Mouse (Mus musculus) C2C12 (cell line): ENCODE results near the gene Ebf1. TPM values are rescaled to one million over a fixed set of nuclear protein-coding genes. Genes with fewer than 3 reads are reported as not detected.

Experiments
- H3K27me3 ChIP-seq: one replicate; pipeline ENCODE4 v1.6.1; 2011; ENCODE audit not compliant: control insufficient read depth, insufficient read depth, insufficient read length
- H3K36me3 ChIP-seq: one replicate; pipeline ENCODE4 v1.6.1; 2011; ENCODE audit not compliant: control insufficient read depth, insufficient read depth
- H3K4me3 ChIP-seq: one replicate; pipeline ENCODE4 v1.5.1; 2011; ENCODE audit warnings: mild to moderate bottlenecking, control low read depth; ENCODE audit not compliant: poor library complexity, insufficient read depth, severe bottlenecking
- H3K79me2 ChIP-seq: one replicate; pipeline ENCODE4 v1.6.1; 2011; ENCODE audit not compliant: control insufficient read depth, insufficient read depth
- H3K79me3 ChIP-seq: one replicate; pipeline ENCODE4 v1.6.1; 2011; ENCODE audit warnings: low read depth, control low read depth
- H3ac ChIP-seq: one replicate; pipeline ENCODE3; 2011; ENCODE audit warnings: low read depth; ENCODE audit not compliant: control insufficient read depth, insufficient read length
- CEBPB ChIP-seq: IDR thresholded peaks from one replicate; pipeline ENCODE4 v1.6.1; 2011; ENCODE audit warnings: low read depth, mild to moderate bottlenecking, control low read depth, moderate library complexity
- CTCF ChIP-seq: IDR thresholded peaks from one replicate; pipeline ENCODE4 v1.5.1; 2011; ENCODE audit not compliant: control insufficient read depth, insufficient read depth, insufficient read length
- FOSL1 ChIP-seq: IDR thresholded peaks from one replicate; pipeline ENCODE4 v1.8.0; 2011; ENCODE audit warnings: mild to moderate bottlenecking, low read length; ENCODE audit not compliant: poor library complexity, insufficient read depth, severe bottlenecking
- MAX ChIP-seq: IDR thresholded peaks from one replicate; pipeline ENCODE4 v1.6.1; 2011; ENCODE audit warnings: mild to moderate bottlenecking, control low read depth
- MYOD1 ChIP-seq: IDR thresholded peaks from one replicate; pipeline ENCODE4 v1.6.1; 2011; ENCODE audit warnings: low read depth; ENCODE audit not compliant: control insufficient read depth, insufficient read length
- MYOG ChIP-seq: IDR thresholded peaks from one replicate; pipeline ENCODE4 v1.6.1; 2011; ENCODE audit not compliant: control insufficient read depth, insufficient read length; ENCODE audit errors: extremely low read depth
- USF1 ChIP-seq: IDR thresholded peaks from one replicate; pipeline ENCODE4 v1.6.1; 2011; ENCODE audit warnings: low read depth, mild to moderate bottlenecking, control low read depth, moderate library complexity
- polyA plus RNA-seq: library from polyadenylated mRNA; unstranded; fragments of >200 nt; fragmentation: generic; extraction: Trizol; gene quantifications from one replicate; pipeline ENCODE4 v1.2.1, GENCODE M21; 2012; ENCODE audit warnings: missing spikeins

Gene Ebf1
- polyA plus RNA-seq, 1 experiment: 4.3 TPM

- no peaks in the 10 kb centered on the region for H3K27me3 ChIP-seq
- no peaks in the 10 kb centered on the region for H3K79me3 ChIP-seq
- no peak overlapping the region for H3ac ChIP-seq
- no peaks in the 10 kb centered on the region for H3K36me3 ChIP-seq
- TF ChIP-seq CTCF: no peak
- no peak for TF ChIP-seq FOSL1
- TF ChIP-seq MYOG: no peak
- TF ChIP-seq USF1: no peak
- TF ChIP-seq CEBPB: no peak
- no peak for TF ChIP-seq MAX
- no peak overlapping the region for H3K4me3 ChIP-seq
- no peaks in the 10 kb centered on the region for H3K79me2 ChIP-seq
Measured at GRCm38 (mm10) chr11:45026012-45026411, 408.9 kb downstream of the Ebf1 start.

- H3K4me3 ChIP-seq: no peak overlapping the region
- H3K36me3 ChIP-seq: no peaks in the 10 kb centered on the region
- no peaks in the 10 kb centered on the region for H3K79me3 ChIP-seq
- H3K27me3 ChIP-seq: no peaks in the 10 kb centered on the region
- TF ChIP-seq MYOG (no peak), MYOD1 (no peak), CEBPB (no peak), USF1 (no peak), FOSL1 (no peak), MAX (no peak), CTCF (no peak)
- H3ac ChIP-seq: no peak overlapping the region
- H3K79me2 ChIP-seq: no peaks in the 10 kb centered on the region
Measured at GRCm38 (mm10) chr11:45026674-45027073, 409.6 kb downstream of the Ebf1 start.

GRCm38 (mm10) chr11:45027076-45027475 is 410.0 kb downstream of the Ebf1 start:
- no peaks in the 10 kb centered on the region for H3K27me3 ChIP-seq
- no peaks in the 10 kb centered on the region for H3K36me3 ChIP-seq
- H3K79me2 ChIP-seq: no peaks in the 10 kb centered on the region
- H3K4me3 ChIP-seq: no peak overlapping the region
- H3ac ChIP-seq: no peak overlapping the region
- no peak for TF ChIP-seq FOSL1
- TF ChIP-seq MYOG: no peak
- TF ChIP-seq USF1: no peak
- TF ChIP-seq CEBPB: no peak
- TF ChIP-seq CTCF: no peak
- TF ChIP-seq MAX: no peak
- no peak for TF ChIP-seq MYOD1
- H3K79me3 ChIP-seq: no peaks in the 10 kb centered on the region

GRCm38 (mm10) chr11:45055744-45056610 is 438.9 kb downstream of the Ebf1 start:
- Histone ChIP-seq H3K27me3 (peaks cover 5% of the 10 kb centered on the region), H3K36me3 (no peaks in the 10 kb centered on the region), H3K79me2 (no peaks in the 10 kb centered on the region), H3ac (no peak overlapping the region), H3K4me3 (no peak overlapping the region), H3K79me3 (no peaks in the 10 kb centered on the region)
- TF ChIP-seq MYOD1: no peak
- TF ChIP-seq CEBPB: no peak
- TF ChIP-seq USF1: no peak
- TF ChIP-seq CTCF: no peak
- no peak for TF ChIP-seq MYOG
- TF ChIP-seq MAX: no peak
- TF ChIP-seq FOSL1: no peak

Other genes starting within 250 kb of the Ebf1 start
- not detected for gene Il12b, start 217.3 kb upstream of the Ebf1 start, polyA plus RNA-seq
- 17.7 TPM for gene Ublcp1, start 146.8 kb upstream of the Ebf1 start, polyA plus RNA-seq
- gene Rnf145, start 98.4 kb upstream of the Ebf1 start, polyA plus RNA-seq: 68.9 TPM